Mouse (Mus musculus) C2C12 (cell line): ENCODE results near the gene Hecw2. TPM values are rescaled to one million over a fixed set of nuclear protein-coding genes. Genes with fewer than 3 reads are reported as not detected.

Experiments used
- H3K27me3 ChIP-seq: one replicate; pipeline ENCODE4 v1.6.1; 2011; ENCODE audit not compliant: control insufficient read depth, insufficient read depth, insufficient read length
- H3K36me3 ChIP-seq: one replicate; pipeline ENCODE4 v1.6.1; 2011; ENCODE audit not compliant: control insufficient read depth, insufficient read depth
- H3K4me3 ChIP-seq: one replicate; pipeline ENCODE4 v1.5.1; 2011; ENCODE audit warnings: mild to moderate bottlenecking, control low read depth; ENCODE audit not compliant: poor library complexity, insufficient read depth, severe bottlenecking
- H3K79me2 ChIP-seq: one replicate; pipeline ENCODE4 v1.6.1; 2011; ENCODE audit not compliant: control insufficient read depth, insufficient read depth
- H3K79me3 ChIP-seq: one replicate; pipeline ENCODE4 v1.6.1; 2011; ENCODE audit warnings: low read depth, control low read depth
- H3ac ChIP-seq: one replicate; pipeline ENCODE3; 2011; ENCODE audit warnings: low read depth; ENCODE audit not compliant: control insufficient read depth, insufficient read length
- CEBPB ChIP-seq: IDR thresholded peaks from one replicate; pipeline ENCODE4 v1.6.1; 2011; ENCODE audit warnings: low read depth, mild to moderate bottlenecking, control low read depth, moderate library complexity
- CTCF ChIP-seq: IDR thresholded peaks from one replicate; pipeline ENCODE4 v1.5.1; 2011; ENCODE audit not compliant: control insufficient read depth, insufficient read depth, insufficient read length
- FOSL1 ChIP-seq: IDR thresholded peaks from one replicate; pipeline ENCODE4 v1.8.0; 2011; ENCODE audit warnings: mild to moderate bottlenecking, low read length; ENCODE audit not compliant: poor library complexity, insufficient read depth, severe bottlenecking
- MAX ChIP-seq: IDR thresholded peaks from one replicate; pipeline ENCODE4 v1.6.1; 2011; ENCODE audit warnings: mild to moderate bottlenecking, control low read depth
- MYOD1 ChIP-seq: IDR thresholded peaks from one replicate; pipeline ENCODE4 v1.6.1; 2011; ENCODE audit warnings: low read depth; ENCODE audit not compliant: control insufficient read depth, insufficient read length
- MYOG ChIP-seq: IDR thresholded peaks from one replicate; pipeline ENCODE4 v1.6.1; 2011; ENCODE audit not compliant: control insufficient read depth, insufficient read length; ENCODE audit errors: extremely low read depth
- USF1 ChIP-seq: IDR thresholded peaks from one replicate; pipeline ENCODE4 v1.6.1; 2011; ENCODE audit warnings: low read depth, mild to moderate bottlenecking, control low read depth, moderate library complexity
- polyA plus RNA-seq: library from polyadenylated mRNA; unstranded; fragments of >200 nt; fragmentation: generic; extraction: Trizol; gene quantifications from one replicate; pipeline ENCODE4 v1.2.1, GENCODE M21; 2012; ENCODE audit warnings: missing spikeins

Hecw2 gene
- polyA plus RNA-seq, 1 experiment = 1.2 TPM

- Histone ChIP-seq H3K79me3 (no peaks in the 10 kb centered on the region), H3K27me3 (no peaks in the 10 kb centered on the region), H3K79me2 (no peaks in the 10 kb centered on the region), H3K36me3 (no peaks in the 10 kb centered on the region), H3K4me3 (no peak overlapping the region), H3ac (no peak overlapping the region)
- TF ChIP-seq CTCF (no peak), MYOG (no peak), FOSL1 (no peak), MYOD1 (no peak), CEBPB (no peak), USF1 (no peak), MAX (no peak)
Measured at GRCm38 (mm10) chr1:53970326-53970977, 224.5 kb downstream of the Hecw2 start.

GRCm38 (mm10) chr1:53952395-53952794 lies 242.6 kb downstream of the Hecw2 start:
- Histone ChIP-seq H3K27me3 (no peaks in the 10 kb centered on the region), H3K4me3 (no peak overlapping the region), H3K79me2 (no peaks in the 10 kb centered on the region), H3ac (no peak overlapping the region), H3K36me3 (no peaks in the 10 kb centered on the region), H3K79me3 (no peaks in the 10 kb centered on the region)
- TF ChIP-seq MYOG (no peak), CEBPB (no peak)

GRCm38 (mm10) chr1:53945815-53946214 lies 249.2 kb downstream of the Hecw2 start:
- H3K79me2 ChIP-seq = no peaks in the 10 kb centered on the region
- no peaks in the 10 kb centered on the region for H3K27me3 ChIP-seq
- no peak for TF ChIP-seq MAX
- TF ChIP-seq CEBPB = no peak
- no peak for TF ChIP-seq MYOG
- no peak for TF ChIP-seq MYOD1

GRCm38 (mm10) chr1:53942468-53942867 lies 252.5 kb downstream of the Hecw2 start:
- no peaks in the 10 kb centered on the region for H3K36me3 ChIP-seq
- H3ac ChIP-seq = no peak overlapping the region
- TF ChIP-seq MAX (no peak), FOSL1 (no peak), USF1 (no peak), CEBPB (no peak), MYOG (no peak), CTCF (no peak), MYOD1 (no peak)
- no peaks in the 10 kb centered on the region for H3K79me3 ChIP-seq
- no peaks in the 10 kb centered on the region for H3K27me3 ChIP-seq
- no peaks in the 10 kb centered on the region for H3K79me2 ChIP-seq
- H3K4me3 ChIP-seq = no peak overlapping the region

More at GRCm38 (mm10) chr1:53945815-53946214, 249.2 kb downstream of the Hecw2 start:
- Histone ChIP-seq H3K4me3 (no peak overlapping the region), H3K36me3 (no peaks in the 10 kb centered on the region), H3ac (no peak overlapping the region), H3K79me3 (no peaks in the 10 kb centered on the region)

GRCm38 (mm10) chr1:53941528-53941927 lies 253.4 kb downstream of the Hecw2 start:
- H3K27me3 ChIP-seq = no peaks in the 10 kb centered on the region
- H3K79me3 ChIP-seq = no peaks in the 10 kb centered on the region
- H3K36me3 ChIP-seq = no peaks in the 10 kb centered on the region
- H3ac ChIP-seq = no peak overlapping the region
- no peak overlapping the region for H3K4me3 ChIP-seq
- H3K79me2 ChIP-seq = no peaks in the 10 kb centered on the region
- TF ChIP-seq CTCF (no peak), USF1 (no peak)

- no peaks in the 10 kb centered on the region for H3K79me3 ChIP-seq
- H3K4me3 ChIP-seq = no peak overlapping the region
- no peak overlapping the region for H3ac ChIP-seq
- no peaks in the 10 kb centered on the region for H3K36me3 ChIP-seq
- no peaks in the 10 kb centered on the region for H3K27me3 ChIP-seq
- TF ChIP-seq CEBPB = peak; percentile 2
- peak; percentile 73 for TF ChIP-seq MYOD1
- no peak for TF ChIP-seq CTCF
- no peak for TF ChIP-seq MYOG
- TF ChIP-seq FOSL1 = peak; percentile 72
- no peaks in the 10 kb centered on the region for H3K79me2 ChIP-seq
Measured at GRCm38 (mm10) chr1:53940268-53941017, 254.5 kb downstream of the Hecw2 start.
